Mouse (Mus musculus) neural tube, embryonic 14.5 days (tissue): ENCODE data around the gene Ttc7b. TPM values are rescaled to one million over a fixed set of nuclear protein-coding genes. Genes with fewer than 3 reads are reported as not detected.

Experiments
- ATAC-seq: fragments of 200-750 bp; cut with Nextera tagmentation; 2 replicates; pipeline ENCODE4 v1.8.0; 2017; ENCODE audit warnings: low read depth, mild to moderate bottlenecking, moderate TSS enrichment, moderate library complexity
- H3K27ac ChIP-seq: fragments of 300-500 bp; sonication (generic); 2 replicates; pipeline ENCODE4 v1.5.1; 2014; ENCODE audit warnings: low read depth, mild to moderate bottlenecking, control low read depth, low read length, moderate library complexity, mixed read lengths
- H3K27me3 ChIP-seq: fragments of 300-500 bp; sonication (generic); 2 replicates; pipeline ENCODE4 v1.6.1; 2014; ENCODE audit warnings: low read length; ENCODE audit not compliant: control insufficient read depth, insufficient read depth
- H3K36me3 ChIP-seq: fragments of 300-500 bp; sonication (generic); 2 replicates; pipeline ENCODE4 v1.6.1; 2014; ENCODE audit warnings: low read length, mixed read lengths; ENCODE audit not compliant: control insufficient read depth, insufficient read depth
- H3K4me1 ChIP-seq: fragments of 300-500 bp; sonication (generic); 2 replicates; pipeline ENCODE4 v1.6.1; 2014; ENCODE audit warnings: low read length; ENCODE audit not compliant: control insufficient read depth, insufficient read depth
- H3K4me2 ChIP-seq: fragments of 300-500 bp; sonication (generic); 2 replicates; pipeline ENCODE4 v1.6.1; 2014; ENCODE audit warnings: mild to moderate bottlenecking, low read depth, low read length, control low read depth
- H3K4me3 ChIP-seq: fragments of 300-500 bp; sonication (generic); 2 replicates; pipeline ENCODE4 v1.5.1; 2014; ENCODE audit warnings: low read depth, low read length, control low read depth, mixed read lengths
- H3K9ac ChIP-seq: fragments of 300-500 bp; sonication (generic); replicated peaks from 2 replicates; pipeline ENCODE4 v1.6.1; 2014; ENCODE audit warnings: low read depth, mild to moderate bottlenecking, control low read depth, low read length, mixed read lengths
- H3K9me3 ChIP-seq: fragments of 300-500 bp; sonication (generic); 2 replicates; pipeline ENCODE4 v1.6.1; 2016; ENCODE audit warnings: low read length; ENCODE audit not compliant: control insufficient read depth
- WGBS: fragments of 180-500 bp; shearing (Covaris S2); extraction: QIAGEN DNeasy Blood & Tissue Kit; methylation state at CpG from one replicate; pipeline ENCODE4 v1.1.7; 2014; 5-methylcytosine and 5-hydroxymethylcytosine counted together
- polyA plus RNA-seq: library from polyadenylated mRNA; unstranded; fragments of >200 nt; fragmentation: Nextera tagmentation; extraction: Ambion mirVana; gene quantifications from 2 replicates; pipeline ENCODE4 v1.2.1, GENCODE M21; 2014

Ttc7b gene
- polyA plus RNA-seq, 1 experiment from 2014 or later, result 14.0 TPM

GRCm38 (mm10) chr12:100400119-100400518 is 120.5 kb downstream of the Ttc7b start:
- 85% methylated on average over 3 of the region's 3 CpGs for WGBS

DNA sequence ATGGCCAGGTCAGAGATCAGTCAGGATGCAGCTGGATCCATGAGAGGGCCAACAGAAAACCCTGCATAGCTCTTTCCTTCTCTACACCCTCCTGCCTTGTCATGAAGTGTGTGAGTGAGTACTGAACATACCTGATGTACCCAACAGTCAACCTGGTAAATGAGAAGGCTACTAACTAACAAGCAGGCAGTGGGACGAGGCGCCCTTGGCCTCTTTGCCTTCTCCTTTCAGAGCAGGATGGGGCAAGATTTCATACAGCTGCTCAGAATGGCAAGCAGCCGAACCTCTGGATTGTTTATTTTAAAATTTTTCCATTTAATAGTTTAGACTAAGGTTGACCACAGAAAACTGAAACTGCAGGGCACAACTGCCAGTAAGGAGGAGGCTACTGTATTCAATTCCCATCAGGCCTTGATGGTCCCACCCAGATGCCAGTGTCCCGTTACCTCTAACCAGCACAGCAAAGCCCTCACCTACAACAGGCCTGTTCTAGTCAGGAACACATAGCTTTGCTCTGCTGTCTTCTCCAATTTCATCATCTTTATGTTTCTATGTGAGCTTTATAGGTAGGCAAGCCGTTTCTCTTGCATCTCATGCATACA is 121.4 kb downstream of the Ttc7b start:
- Histone ChIP-seq H3K9ac (no peak overlapping the region), H3K27me3 (no peaks in the 10 kb centered on the region), H3K4me3 (no peak overlapping the region), H3K9me3 (no peaks in the 10 kb centered on the region), H3K27ac (peak overlapping the region; percentile 48; the same call in 1 of the 2 replicates), H3K4me2 (no peak overlapping the region), H3K4me1 (peaks cover 4% of the 10 kb centered on the region), H3K36me3 (peaks cover 7% of the 10 kb centered on the region; the same call in 1 of the 2 replicates)
- 93% methylated on average over 5 of the region's 5 CpGs for WGBS
- no peak for ATAC-seq

More at GRCm38 (mm10) chr12:100400119-100400518, 120.5 kb downstream of the Ttc7b start:
- Histone ChIP-seq H3K4me3 (no peak overlapping the region), H3K4me1 (peaks cover 4% of the 10 kb centered on the region), H3K4me2 (no peak overlapping the region), H3K27ac (no peak overlapping the region), H3K27me3 (no peaks in the 10 kb centered on the region), H3K9me3 (no peaks in the 10 kb centered on the region), H3K36me3 (peaks cover 7% of the 10 kb centered on the region; the same call in 1 of the 2 replicates), H3K9ac (no peak overlapping the region)
- no peak for ATAC-seq

GRCm38 (mm10) chr12:100398268-100398943 is 122.2 kb downstream of the Ttc7b start:
- Histone ChIP-seq H3K4me2 (no peak overlapping the region), H3K4me1 (peaks cover 4% of the 10 kb centered on the region), H3K9me3 (no peaks in the 10 kb centered on the region), H3K4me3 (no peak overlapping the region), H3K36me3 (peaks cover 7% of the 10 kb centered on the region; the same call in 1 of the 2 replicates), H3K9ac (no peak overlapping the region), H3K27ac (peak overlapping the region; percentile 48), H3K27me3 (no peaks in the 10 kb centered on the region)
- ATAC-seq, result no peak; the same call in 1 of the 2 replicates
- WGBS, result 62% methylated on average over 8 of the region's 8 CpGs

GRCm38 (mm10) chr12:100397432-100398146 is 123.0 kb downstream of the Ttc7b start:
- no peak overlapping the region for H3K27ac ChIP-seq
- no peaks in the 10 kb centered on the region; the same call in 1 of the 2 replicates for H3K36me3 ChIP-seq
- no peak overlapping the region for H3K9ac ChIP-seq
- H3K4me2 ChIP-seq, result no peak overlapping the region
- no peaks in the 10 kb centered on the region for H3K27me3 ChIP-seq
- 0 out of 2 replicates have a peak, but pooled peaks have one; percentile 41 for ATAC-seq
- H3K4me1 ChIP-seq, result peaks cover 4% of the 10 kb centered on the region
- no peak overlapping the region for H3K4me3 ChIP-seq
- H3K9me3 ChIP-seq, result no peaks in the 10 kb centered on the region
- 47% methylated on average over 15 of the region's 15 CpGs for WGBS

DNA sequence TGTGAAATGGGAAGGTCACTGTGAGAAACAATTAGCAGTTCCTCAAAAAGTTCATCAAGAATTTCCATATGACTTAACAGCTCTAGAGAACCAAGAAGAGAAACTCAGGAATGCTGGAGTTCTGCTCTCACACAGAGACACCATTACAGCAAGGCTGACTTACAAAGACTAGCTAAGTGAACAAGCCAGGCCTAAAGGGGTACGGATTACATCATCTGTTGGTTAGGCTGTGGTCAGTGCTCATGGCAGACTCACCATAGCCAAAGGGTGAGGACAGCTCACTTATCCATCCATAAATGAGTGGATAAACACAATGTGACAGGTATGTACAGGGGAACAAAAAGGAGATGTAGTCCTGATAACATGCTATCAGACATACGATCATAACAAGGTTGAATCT is 123.8 kb downstream of the Ttc7b start:
- H3K4me3 ChIP-seq, result no peak overlapping the region
- no peaks in the 10 kb centered on the region for H3K27me3 ChIP-seq
- H3K9me3 ChIP-seq, result no peaks in the 10 kb centered on the region
- H3K4me2 ChIP-seq, result no peak overlapping the region
- no peak overlapping the region for H3K27ac ChIP-seq
- WGBS, result 90% methylated on average over 2 of the region's 2 CpGs
- H3K4me1 ChIP-seq, result peaks cover 4% of the 10 kb centered on the region
- no peak for ATAC-seq
- H3K9ac ChIP-seq, result no peak overlapping the region
- peaks cover 3% of the 10 kb centered on the region; the same call in 1 of the 2 replicates for H3K36me3 ChIP-seq

- no peak overlapping the region for H3K9ac ChIP-seq
- peaks cover 5% of the 10 kb centered on the region; the same call in 1 of the 2 replicates for H3K36me3 ChIP-seq
- H3K27ac ChIP-seq, result no peak overlapping the region
- no peaks in the 10 kb centered on the region for H3K9me3 ChIP-seq
- H3K4me1 ChIP-seq, result peaks cover 4% of the 10 kb centered on the region
- H3K4me2 ChIP-seq, result no peak overlapping the region
- ATAC-seq, result no peak
- no peak overlapping the region for H3K4me3 ChIP-seq
- WGBS, result 84% methylated on average over 3 of the region's 3 CpGs
- H3K27me3 ChIP-seq, result no peaks in the 10 kb centered on the region
Observed at GRCm38 (mm10) chr12:100393532-100393931, 127.1 kb downstream of the Ttc7b start.

DNA sequence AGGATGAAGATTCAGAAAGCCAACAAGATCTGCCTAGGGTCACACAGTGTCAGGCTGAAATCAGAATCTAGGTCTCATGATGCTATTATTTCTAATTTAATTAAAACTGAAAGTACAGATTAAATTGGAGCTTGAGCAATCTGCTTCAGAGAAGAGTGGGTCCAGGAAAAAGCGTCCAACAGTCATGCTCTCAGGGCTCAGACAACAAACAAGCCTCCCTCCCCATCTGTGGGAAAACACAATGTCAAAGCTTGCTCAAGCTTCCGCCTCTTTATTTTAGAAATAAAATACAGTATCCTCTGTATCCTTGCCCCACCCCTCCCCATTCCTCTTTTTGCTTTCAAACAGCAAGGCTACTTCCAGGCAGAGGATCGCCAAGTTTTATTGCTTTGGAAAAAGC is 127.5 kb downstream of the Ttc7b start:
- H3K27ac ChIP-seq, result no peak overlapping the region
- no peak for ATAC-seq
- peaks cover 5% of the 10 kb centered on the region; the same call in 1 of the 2 replicates for H3K36me3 ChIP-seq
- no peak overlapping the region for H3K9ac ChIP-seq
- H3K4me2 ChIP-seq, result no peak overlapping the region
- 71% methylated on average over 3 of the region's 3 CpGs for WGBS
- no peaks in the 10 kb centered on the region for H3K9me3 ChIP-seq
- H3K27me3 ChIP-seq, result no peaks in the 10 kb centered on the region
- no peak overlapping the region for H3K4me3 ChIP-seq
- peaks cover 4% of the 10 kb centered on the region for H3K4me1 ChIP-seq

- 52% methylated on average over 5 of the region's 5 CpGs for WGBS
- no peak for ATAC-seq
- H3K4me2 ChIP-seq, result no peak overlapping the region
- H3K36me3 ChIP-seq, result peaks cover 5% of the 10 kb centered on the region; the same call in 1 of the 2 replicates
- no peaks in the 10 kb centered on the region; the same call in 1 of the 2 replicates for H3K4me1 ChIP-seq
- H3K27me3 ChIP-seq, result no peaks in the 10 kb centered on the region
- H3K4me3 ChIP-seq, result no peak overlapping the region
- no peak overlapping the region for H3K27ac ChIP-seq
- H3K9me3 ChIP-seq, result no peaks in the 10 kb centered on the region
- H3K9ac ChIP-seq, result no peak overlapping the region
Observed at GRCm38 (mm10) chr12:100392466-100392865, 128.2 kb downstream of the Ttc7b start.

DNA sequence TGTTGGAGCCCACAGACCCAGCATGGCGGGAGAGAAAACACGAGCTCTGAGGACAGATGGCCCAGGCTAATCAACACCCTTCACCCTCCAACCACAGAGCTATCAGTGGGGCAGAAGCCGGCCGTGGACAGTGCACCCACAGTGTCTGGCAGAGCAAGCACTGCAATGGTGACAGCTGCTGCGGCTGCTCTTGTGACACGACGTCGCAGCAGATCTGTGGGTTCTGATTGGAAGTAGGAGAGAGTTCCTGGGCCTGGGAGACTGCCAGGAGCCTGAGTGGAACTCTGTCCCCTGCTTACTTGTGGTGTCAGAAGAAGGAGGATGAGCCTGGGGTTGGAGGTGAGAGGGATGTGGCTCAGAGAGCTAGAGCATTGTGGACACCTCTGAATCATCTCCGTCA is 128.7 kb downstream of the Ttc7b start:
- no peak overlapping the region for H3K9ac ChIP-seq
- H3K27ac ChIP-seq, result no peak overlapping the region
- peaks cover 7% of the 10 kb centered on the region for H3K36me3 ChIP-seq
- no peaks in the 10 kb centered on the region for H3K4me1 ChIP-seq
- no peaks in the 10 kb centered on the region for H3K9me3 ChIP-seq
- H3K4me3 ChIP-seq, result no peak overlapping the region
- no peaks in the 10 kb centered on the region for H3K27me3 ChIP-seq
- ATAC-seq, result no peak
- H3K4me2 ChIP-seq, result no peak overlapping the region
- 81% methylated on average over 9 of the region's 9 CpGs for WGBS
